Mouse (Mus musculus): ENCODE results near the gene Dph5.
"Not testable (repeated sequence)": the region's sequence is repeated elsewhere in the genome, so short reads cannot be mapped to it uniquely, and the experiment has no call there.

The Dph5 gene

GRCm38 (mm10) chr3:115893166-115893565, 5.5 kb downstream of the Dph5 start:
- DNase-seq: no peak

DNA sequence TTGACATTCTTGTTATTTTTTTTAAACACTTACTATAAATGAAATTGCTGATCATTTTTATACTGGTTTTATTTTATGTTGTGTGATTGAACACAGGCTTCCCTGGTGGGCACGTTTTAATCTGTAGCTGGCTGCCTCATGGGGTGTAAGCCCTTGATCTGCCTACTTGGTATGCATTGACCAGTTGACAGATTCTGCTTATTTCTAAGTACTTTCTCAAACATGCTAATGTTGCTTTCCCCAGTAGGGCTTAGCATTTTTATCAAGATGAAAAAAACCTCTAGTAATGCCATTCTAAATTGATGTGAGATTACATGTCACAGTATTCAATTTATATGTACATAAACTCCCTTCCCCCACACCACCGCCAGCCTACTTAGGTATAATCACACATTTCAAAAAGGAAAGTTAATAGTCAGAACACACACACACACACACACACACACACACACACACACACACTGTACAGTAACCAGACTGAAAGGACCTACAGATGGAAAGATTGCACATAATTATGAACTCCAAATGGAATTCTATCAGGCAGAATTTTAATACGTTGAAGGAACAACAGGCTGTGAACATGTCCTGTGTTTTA, 10.8 kb downstream of the Dph5 start:
- DNase-seq: no peak

DNA sequence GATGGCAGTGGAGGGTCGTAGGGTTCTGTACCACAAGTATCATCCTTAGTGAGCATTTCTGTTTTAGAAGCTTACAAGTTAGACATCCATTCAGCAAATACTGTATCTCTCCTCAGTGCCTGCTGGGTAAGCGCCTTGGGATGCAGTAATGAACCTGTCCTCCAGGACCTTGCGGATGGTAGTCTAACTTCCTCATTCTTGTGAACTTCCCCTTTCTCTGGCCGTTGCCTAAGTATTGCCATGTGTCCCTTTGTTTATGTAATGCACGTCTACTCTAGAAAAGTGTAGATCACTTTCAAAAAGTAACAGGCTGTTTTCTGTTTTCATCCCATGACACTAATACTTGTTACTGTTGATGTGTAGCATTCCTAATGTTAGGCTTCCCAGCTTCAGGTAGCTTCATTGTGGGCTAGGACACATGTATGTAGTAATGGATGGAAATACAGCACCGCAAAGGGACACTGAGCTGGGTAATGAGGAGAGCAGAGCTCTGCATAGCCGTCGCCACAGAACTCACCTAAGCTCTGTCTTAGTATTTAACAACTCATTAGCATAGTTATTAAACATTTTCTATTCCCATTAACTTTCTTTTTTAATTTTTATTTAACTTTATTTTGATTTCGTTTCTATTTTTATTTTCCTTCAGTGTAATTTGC, 14.8 kb downstream of the Dph5 start:
- no peak for DNase-seq

DNA sequence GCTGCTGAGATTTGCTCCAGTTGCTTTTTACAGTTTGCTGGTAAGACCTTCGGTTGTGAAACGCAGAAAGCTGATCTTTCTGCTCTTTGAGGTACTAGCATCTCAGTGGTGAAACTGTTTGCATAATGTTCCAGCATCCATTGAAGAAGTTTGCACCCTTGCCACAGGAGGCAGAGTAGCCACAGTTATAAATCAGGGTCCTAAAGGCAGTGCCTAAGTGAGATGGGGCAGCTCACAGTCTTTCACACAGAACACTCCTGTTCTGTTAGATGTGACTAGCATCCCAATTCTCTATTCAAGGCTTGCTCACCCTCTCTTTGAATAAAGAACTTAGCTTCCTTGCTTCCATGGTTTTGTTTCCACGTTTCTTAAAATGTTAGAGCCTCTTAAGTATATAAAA, 17.4 kb downstream of the Dph5 start:
- no peak for DNase-seq

GRCm38 (mm10) chr3:115905567-115905966, 17.9 kb downstream of the Dph5 start:
- DNase-seq: no peak

GRCm38 (mm10) chr3:115907406-115907805, 19.8 kb downstream of the Dph5 start:
- not testable (repeated sequence) for DNase-seq

- peak; percentile 49 for DNase-seq
Measured at GRCm38 (mm10) chr3:115924401-115925190, 37.0 kb downstream of the Dph5 start.

DNA sequence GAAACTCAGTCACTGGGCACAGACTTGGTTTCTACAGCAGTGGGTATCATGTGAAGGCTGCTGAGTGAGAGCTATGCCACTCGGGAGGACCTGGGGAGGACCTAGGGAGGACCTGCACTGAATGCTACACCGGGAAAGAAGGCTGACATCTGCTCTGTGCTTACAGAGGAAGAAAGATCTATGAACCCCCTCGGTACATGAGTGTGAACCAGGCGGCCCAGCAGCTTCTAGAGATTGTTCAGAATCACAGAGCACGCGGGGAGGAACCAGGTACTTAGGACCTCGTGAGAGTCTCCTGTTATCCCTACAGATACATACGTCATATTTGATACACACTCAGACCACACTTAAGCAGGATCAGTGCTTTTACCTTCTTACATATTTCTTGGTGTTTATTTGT, 38.9 kb downstream of the Dph5 start:
- DNase-seq: no peak

DNA sequence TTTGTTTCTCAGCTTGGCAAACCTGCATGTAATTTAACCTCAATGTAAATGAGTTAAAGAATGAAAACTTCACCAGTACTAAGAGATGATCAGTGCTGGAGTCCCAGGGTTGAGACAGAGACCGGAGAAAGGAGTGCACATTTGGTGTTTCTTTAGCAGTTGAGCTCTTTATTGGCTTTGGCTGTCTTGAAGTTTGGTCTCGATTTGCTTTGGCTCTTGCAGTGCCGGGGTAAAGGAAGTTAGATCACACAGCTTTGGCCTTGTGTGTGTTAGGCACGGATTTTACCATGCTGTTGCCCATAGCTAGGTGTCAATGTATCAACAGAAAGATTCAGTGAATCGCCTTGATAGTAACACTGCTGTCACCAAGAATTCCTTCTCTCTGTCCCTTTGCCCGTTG, 44.1 kb downstream of the Dph5 start:
- DNase-seq: no peak

DNA sequence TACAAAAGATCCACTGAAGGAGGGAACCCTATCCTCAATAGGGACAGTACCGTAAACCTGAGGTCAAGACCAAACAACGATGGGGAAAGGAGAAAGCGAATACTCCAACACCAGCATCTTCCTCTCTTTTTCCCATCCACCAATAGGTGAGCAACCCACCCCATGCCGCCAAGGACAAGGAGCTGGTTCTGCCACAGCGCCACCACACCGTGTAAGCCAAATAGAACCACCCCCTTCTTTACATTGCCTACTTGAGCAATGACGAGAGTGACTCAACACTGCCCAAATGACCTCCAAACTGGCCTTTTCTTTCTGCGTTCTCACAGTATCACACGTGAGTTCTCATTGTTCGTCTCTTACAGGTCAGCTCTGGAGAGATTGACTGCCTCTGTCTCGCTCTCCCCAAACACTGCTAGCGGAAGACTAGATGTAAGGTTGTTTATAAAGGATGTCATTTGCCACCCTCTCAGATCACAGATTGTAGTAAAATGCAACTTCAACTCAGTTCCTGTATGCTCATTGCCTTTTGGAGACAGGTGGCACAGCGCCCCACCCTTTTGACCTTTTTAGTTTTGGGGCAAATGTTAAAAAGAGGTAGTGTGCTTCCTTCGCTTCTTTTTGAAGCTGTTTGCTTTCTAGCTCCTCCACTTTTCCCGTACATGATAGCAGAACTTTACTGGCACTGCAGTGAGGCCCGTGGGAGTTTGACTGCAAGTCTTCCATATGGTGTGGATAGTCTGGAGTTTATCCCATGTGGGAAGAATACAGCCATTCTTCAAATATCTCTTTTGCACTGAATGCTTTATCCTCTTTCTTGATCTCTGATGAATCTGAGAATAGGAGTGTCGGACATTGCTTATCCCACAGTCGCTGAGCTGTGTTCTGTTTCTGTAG, 45.9 kb downstream of the Dph5 start:
- DNase-seq: no peak

DNA sequence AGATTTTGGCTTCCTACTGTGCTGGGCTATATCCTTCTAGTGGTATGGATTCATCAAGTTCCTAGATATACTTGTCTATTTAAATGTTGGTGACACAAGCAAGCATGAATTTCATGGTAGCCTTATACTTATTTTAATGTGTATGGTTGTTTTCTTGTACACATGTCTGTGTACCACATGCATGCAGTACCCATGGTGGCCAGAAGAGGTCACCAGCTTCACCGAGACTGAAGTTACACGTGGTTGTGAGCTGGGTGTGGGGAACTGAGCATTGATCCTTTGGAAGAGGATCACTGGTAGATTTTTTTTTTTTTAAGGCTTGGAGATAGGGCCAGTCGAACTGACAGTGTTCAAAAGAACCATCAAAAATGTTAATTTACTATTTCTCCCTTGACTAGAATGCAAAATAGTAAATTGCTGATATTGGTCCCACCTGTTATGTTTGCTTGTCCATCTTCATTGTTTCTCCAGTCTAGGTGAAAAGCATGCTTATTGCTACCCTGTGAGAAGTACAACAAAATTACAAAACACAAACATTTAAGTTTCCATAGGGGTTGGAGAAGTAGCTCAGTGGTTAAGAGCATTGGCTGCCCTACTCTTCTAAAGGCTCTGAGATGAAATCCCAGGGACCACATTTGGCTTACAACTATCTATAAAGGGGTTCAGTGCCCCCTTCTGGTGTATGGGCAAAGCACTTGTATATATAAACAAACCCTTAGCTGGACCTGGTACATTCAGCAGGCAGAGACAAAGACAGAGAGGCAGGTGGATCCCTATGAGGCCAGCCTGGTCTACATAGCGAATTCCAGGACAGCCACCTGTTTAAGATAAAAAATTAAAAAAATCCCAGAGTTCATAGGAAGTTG, 49.3 kb downstream of the Dph5 start:
- DNase-seq: peak; percentile 69

- no peak for DNase-seq
Measured at GRCm38 (mm10) chr3:115937807-115938206, 50.2 kb downstream of the Dph5 start.

DNA sequence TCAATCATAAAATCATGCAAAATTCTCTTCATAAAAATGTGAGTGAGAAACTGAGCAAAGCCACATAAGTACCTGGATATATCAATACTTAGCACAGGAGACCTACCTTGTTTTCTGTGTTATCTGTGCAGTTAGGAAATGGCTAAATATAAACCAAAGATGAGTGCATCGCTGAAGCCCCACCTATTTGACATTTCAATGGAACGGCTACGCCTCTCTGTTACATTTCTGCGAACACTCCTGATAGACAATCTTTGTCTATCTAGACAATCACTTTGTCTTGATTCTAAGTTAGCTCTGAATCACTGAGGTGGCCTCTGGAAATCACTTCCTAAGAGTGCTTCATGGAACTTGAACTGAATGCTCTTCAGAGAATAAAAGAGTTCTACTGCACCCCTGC, 52.9 kb downstream of the Dph5 start:
- no peak for DNase-seq

GRCm38 (mm10) chr3:115941464-115941863, 53.8 kb downstream of the Dph5 start:
- DNase-seq: no peak

DNA sequence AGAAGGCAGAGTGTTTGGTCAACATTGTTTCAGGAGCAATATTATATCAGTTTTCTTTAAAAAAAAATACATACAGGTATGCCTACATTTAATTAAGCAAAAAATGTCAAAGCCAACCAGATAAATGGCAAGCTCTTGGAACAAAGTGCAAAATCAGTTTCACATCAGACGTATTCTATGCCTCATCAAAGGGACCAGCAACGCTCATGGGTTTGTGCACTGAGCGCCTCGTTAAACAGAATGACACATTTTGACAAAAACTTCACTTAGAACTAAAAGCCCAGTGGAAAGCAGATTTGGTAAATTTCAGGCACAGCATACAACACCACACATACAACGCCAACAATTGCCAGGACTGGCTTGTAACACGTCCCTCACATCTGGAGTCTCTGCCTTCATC, 56.7 kb downstream of the Dph5 start:
- DNase-seq: no peak

GRCm38 (mm10) chr3:115946272-115946671, 58.6 kb downstream of the Dph5 start:
- DNase-seq: no peak

GRCm38 (mm10) chr3:115949220-115949920, 61.7 kb downstream of the Dph5 start:
- no peak for DNase-seq

GRCm38 (mm10) chr3:115949921-115950877, 62.6 kb downstream of the Dph5 start:
- no peak for DNase-seq

- no peak for DNase-seq
Measured at GRCm38 (mm10) chr3:115951221-115951620, 63.6 kb downstream of the Dph5 start.

- DNase-seq: no peak
Measured at GRCm38 (mm10) chr3:115952356-115952755, 64.7 kb downstream of the Dph5 start.

Data from kidney, postnatal 10 days (tissue).